Mouse (Mus musculus) intestine, embryonic 14.5 days (tissue): ENCODE data around the gene Gm29666. TPM values are rescaled to one million over a fixed set of nuclear protein-coding genes. Genes with fewer than 3 reads are reported as not detected.

Experiments used
- ATAC-seq: fragments of 200-750 bp; cut with Nextera tagmentation; replicated peaks from 2 replicates; pipeline ENCODE4 v1.8.0; 2017; ENCODE audit warnings: low read depth, moderate number of reproducible peaks, moderate TSS enrichment, moderate library complexity; ENCODE audit not compliant: low FRiP score, low TSS enrichment
- DNase-seq: peaks from one replicate; pipeline ENCODE4 v3.0.0-alpha.2; 2018; ENCODE audit warnings: low spot score
- H3K27ac ChIP-seq: fragments of 300-500 bp; sonication (generic); 2 replicates; pipeline ENCODE4 v1.5.1; 2014; ENCODE audit warnings: low read depth, mild to moderate bottlenecking, control low read depth
- H3K27me3 ChIP-seq: fragments of 300-500 bp; sonication (generic); replicated peaks from 2 replicates; pipeline ENCODE4 v1.6.1; 2014; ENCODE audit warnings: low read length, control low read depth; ENCODE audit not compliant: control insufficient read depth, insufficient read depth
- H3K36me3 ChIP-seq: fragments of 300-500 bp; sonication (generic); 2 replicates; pipeline ENCODE4 v1.6.1; 2014; ENCODE audit warnings: low read length, control low read depth; ENCODE audit not compliant: control insufficient read depth, insufficient read depth
- H3K4me1 ChIP-seq: fragments of 300-500 bp; sonication (generic); replicated peaks from 2 replicates; pipeline ENCODE4 v1.6.1; 2014; ENCODE audit warnings: low read length, control low read depth, mixed read lengths; ENCODE audit not compliant: control insufficient read depth, insufficient read depth
- H3K4me2 ChIP-seq: fragments of 300-500 bp; sonication (generic); 2 replicates; pipeline ENCODE4 v1.6.1; 2014; ENCODE audit warnings: low read length
- H3K4me3 ChIP-seq: fragments of 300-500 bp; sonication (generic); 2 replicates; pipeline ENCODE4 v1.5.1; 2014; ENCODE audit warnings: low read depth, low read length, control low read depth, mixed read lengths
- H3K9ac ChIP-seq: fragments of 300-500 bp; sonication (generic); 2 replicates; pipeline ENCODE4 v1.6.1; 2014; ENCODE audit warnings: mild to moderate bottlenecking, low read length
- H3K9me3 ChIP-seq: fragments of 300-500 bp; sonication (generic); 2 replicates; pipeline ENCODE4 v1.6.1; 2016; ENCODE audit warnings: low read length, control low read depth; ENCODE audit not compliant: control insufficient read depth
- WGBS: fragments of 180-500 bp; shearing (Covaris S2); extraction: QIAGEN DNeasy Blood & Tissue Kit; methylation state at CpG from one replicate; pipeline ENCODE4 v1.1.7; 2014; 5-methylcytosine and 5-hydroxymethylcytosine counted together
- polyA plus RNA-seq: library from polyadenylated mRNA; unstranded; fragments of >200 nt; fragmentation: Nextera tagmentation; extraction: Ambion mirVana; gene quantifications from 2 replicates; pipeline ENCODE4 v1.2.1, GENCODE M21; 2014

Gm29666 gene
- polyA plus RNA-seq, 1 experiment from 2014 or later = 0.57 TPM

GRCm38 (mm10) chr15:84953259-84953658 is 33.4 kb upstream of the Gm29666 start:
- Histone ChIP-seq H3K4me3 (no peak overlapping the region), H3K4me2 (no peak overlapping the region), H3K27me3 (no peaks in the 10 kb centered on the region), H3K36me3 (peaks cover 64% of the 10 kb centered on the region), H3K4me1 (no peaks in the 10 kb centered on the region), H3K9ac (no peak overlapping the region), H3K27ac (no peak overlapping the region), H3K9me3 (no peaks in the 10 kb centered on the region)
- WGBS = 92% methylated on average over 11 of the region's 11 CpGs
- DNase-seq (no peak), ATAC-seq (no peak)

GRCm38 (mm10) chr15:84950053-84950452 is 30.2 kb upstream of the Gm29666 start:
- H3K4me2 ChIP-seq = no peak overlapping the region
- WGBS = 90% methylated on average over 4 of the region's 4 CpGs
- H3K4me1 ChIP-seq = no peaks in the 10 kb centered on the region
- H3K27ac ChIP-seq = no peak overlapping the region
- no peak overlapping the region for H3K9ac ChIP-seq
- H3K9me3 ChIP-seq = no peaks in the 10 kb centered on the region
- DNase-seq (no peak), ATAC-seq (no peak)
- H3K36me3 ChIP-seq = peaks cover 54% of the 10 kb centered on the region
- no peak overlapping the region for H3K4me3 ChIP-seq
- no peaks in the 10 kb centered on the region for H3K27me3 ChIP-seq

- no peak for DNase-seq
- Histone ChIP-seq H3K9me3 (no peaks in the 10 kb centered on the region), H3K27ac (no peak overlapping the region), H3K4me2 (no peak overlapping the region), H3K4me1 (no peaks in the 10 kb centered on the region), H3K27me3 (no peaks in the 10 kb centered on the region), H3K4me3 (no peak overlapping the region), H3K9ac (no peak overlapping the region), H3K36me3 (peaks cover 49% of the 10 kb centered on the region)
- 89% methylated on average over 14 of the region's 14 CpGs for WGBS
- ATAC-seq = no peak
Measured at GRCm38 (mm10) chr15:84948990-84949389, 29.2 kb upstream of the Gm29666 start.

- no peaks in the 10 kb centered on the region for H3K4me1 ChIP-seq
- no peaks in the 10 kb centered on the region for H3K9me3 ChIP-seq
- no peak overlapping the region for H3K27ac ChIP-seq
- no peak overlapping the region for H3K4me3 ChIP-seq
- no peak overlapping the region for H3K4me2 ChIP-seq
- peaks cover 47% of the 10 kb centered on the region for H3K36me3 ChIP-seq
- H3K27me3 ChIP-seq = no peaks in the 10 kb centered on the region
- ATAC-seq = no peak
- 80% methylated on average over 5 of the region's 5 CpGs for WGBS
- no peak overlapping the region for H3K9ac ChIP-seq
- no peak for DNase-seq
Measured at GRCm38 (mm10) chr15:84944319-84944718, 24.5 kb upstream of the Gm29666 start.

GRCm38 (mm10) chr15:84942647-84943285 is 22.9 kb upstream of the Gm29666 start:
- ATAC-seq (no peak), DNase-seq (no peak)
- no peaks in the 10 kb centered on the region for H3K4me1 ChIP-seq
- H3K36me3 ChIP-seq = peaks cover 51% of the 10 kb centered on the region
- no peak overlapping the region for H3K4me2 ChIP-seq
- H3K27ac ChIP-seq = no peak overlapping the region
- no peak overlapping the region for H3K4me3 ChIP-seq
- H3K9ac ChIP-seq = no peak overlapping the region
- H3K9me3 ChIP-seq = no peaks in the 10 kb centered on the region
- H3K27me3 ChIP-seq = no peaks in the 10 kb centered on the region
- WGBS = 78% methylated on average over 11 of the region's 11 CpGs

- Histone ChIP-seq H3K9ac (no peak overlapping the region), H3K36me3 (peaks cover 78% of the 10 kb centered on the region), H3K4me1 (no peaks in the 10 kb centered on the region), H3K4me2 (no peak overlapping the region), H3K9me3 (no peaks in the 10 kb centered on the region), H3K27ac (no peak overlapping the region), H3K4me3 (no peak overlapping the region), H3K27me3 (no peaks in the 10 kb centered on the region)
- DNase-seq (no peak), ATAC-seq (no peak)
- WGBS = 74% methylated on average over 12 of the region's 12 CpGs
Measured at GRCm38 (mm10) chr15:84940102-84940501, 20.3 kb upstream of the Gm29666 start.

- Histone ChIP-seq H3K4me2 (no peak overlapping the region), H3K9ac (no peak overlapping the region), H3K9me3 (no peaks in the 10 kb centered on the region), H3K27ac (no peak overlapping the region), H3K4me1 (no peaks in the 10 kb centered on the region), H3K27me3 (no peaks in the 10 kb centered on the region), H3K4me3 (no peak overlapping the region), H3K36me3 (peaks cover 99% of the 10 kb centered on the region)
- DNase-seq (no peak), ATAC-seq (no peak)
- WGBS = 91% methylated on average over 16 of the region's 16 CpGs
Measured at GRCm38 (mm10) chr15:84934901-84935300, 15.1 kb upstream of the Gm29666 start.

GRCm38 (mm10) chr15:84932351-84932750 is 12.5 kb upstream of the Gm29666 start:
- no peak for ATAC-seq
- 57% methylated on average over 5 of the region's 5 CpGs for WGBS
- H3K36me3 ChIP-seq = peaks cover 98% of the 10 kb centered on the region
- no peaks in the 10 kb centered on the region for H3K4me1 ChIP-seq
- no peak overlapping the region for H3K27ac ChIP-seq
- H3K4me2 ChIP-seq = no peak overlapping the region
- H3K9me3 ChIP-seq = no peaks in the 10 kb centered on the region
- no peak overlapping the region for H3K9ac ChIP-seq
- no peak for DNase-seq
- no peaks in the 10 kb centered on the region for H3K27me3 ChIP-seq
- no peak overlapping the region for H3K4me3 ChIP-seq

GRCm38 (mm10) chr15:84925495-84926018 is 5.7 kb upstream of the Gm29666 start:
- no peaks in the 10 kb centered on the region for H3K27me3 ChIP-seq
- peak overlapping the region; percentile 88 for H3K4me2 ChIP-seq
- 0 out of 2 replicates have a peak overlapping the region, but pooled peaks have one; percentile 2 for H3K4me3 ChIP-seq
- ATAC-seq (no peak), DNase-seq (no peak)
- peaks cover 40% of the 10 kb centered on the region for H3K36me3 ChIP-seq
- H3K9me3 ChIP-seq = no peaks in the 10 kb centered on the region
- H3K4me1 ChIP-seq = peaks cover 24% of the 10 kb centered on the region; the same call in 1 of the 2 replicates
- 64% methylated on average over 1 of the region's 1 CpGs for WGBS
- H3K9ac ChIP-seq = no peak overlapping the region
- H3K27ac ChIP-seq = no peak overlapping the region
